Mouse (Mus musculus): ENCODE results near the gene Smarcd3. TPM values are rescaled to one million over a fixed set of nuclear protein-coding genes. Genes with fewer than 3 reads are reported as not detected.

Gene Smarcd3
- 100 to 1,000 TPM in 1 of 2 experiments, 10 to 100 TPM in 1; 45.0 to 101 TPM for polyA plus RNA-seq (2012; fragmentation: generic; extraction: Trizol)

GRCm38 (mm10) chr5:24623986-24624821 lies at the start of gene Smarcd3:
Smarcd3 (minus strand) TSS chr5:24624411.

DNA sequence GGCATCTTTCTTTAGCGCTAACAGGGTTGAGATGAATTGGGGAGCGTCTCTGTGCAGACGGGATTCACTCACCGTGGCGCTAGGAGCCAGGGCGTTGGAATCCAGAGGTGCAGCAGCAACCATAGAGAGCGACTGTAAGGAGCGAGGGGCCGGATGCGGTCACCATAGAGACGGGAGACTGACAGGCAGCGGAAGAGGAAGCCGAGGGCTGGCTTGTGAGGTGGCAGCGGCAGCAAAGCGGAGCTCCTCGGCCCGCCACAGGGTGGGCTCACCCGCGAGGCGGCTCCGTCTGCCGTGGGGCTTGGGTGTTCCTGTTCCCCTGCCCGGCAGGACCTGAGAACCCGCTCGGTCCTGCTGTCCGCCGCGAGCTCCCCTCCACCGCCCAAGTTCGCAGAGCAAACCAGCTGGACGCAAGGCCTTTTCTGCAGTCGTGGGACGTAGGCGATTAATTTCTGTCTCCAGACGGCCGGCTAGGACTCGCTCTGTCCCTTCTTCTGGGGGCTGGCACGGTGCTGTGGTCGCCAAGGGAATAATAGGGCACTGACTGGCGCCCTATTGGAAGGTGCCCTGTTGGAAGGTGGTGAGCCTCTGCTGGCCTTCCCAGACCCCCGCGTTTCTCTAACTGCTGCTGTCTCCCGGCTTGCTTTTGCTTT lies 37.5 kb downstream of the Smarcd3 start, which contains the start of gene Chpf2:
Gene Chpf2, plus strand, starts transcription at position 195 of the 653 bp plus-strand sequence.

GRCm38 (mm10) chr5:24577183-24577929 lies 46.9 kb downstream of the Smarcd3 start, which contains the start of gene Abcf2:
Abcf2 (minus strand) TSS chr5:24577467.

DNA sequence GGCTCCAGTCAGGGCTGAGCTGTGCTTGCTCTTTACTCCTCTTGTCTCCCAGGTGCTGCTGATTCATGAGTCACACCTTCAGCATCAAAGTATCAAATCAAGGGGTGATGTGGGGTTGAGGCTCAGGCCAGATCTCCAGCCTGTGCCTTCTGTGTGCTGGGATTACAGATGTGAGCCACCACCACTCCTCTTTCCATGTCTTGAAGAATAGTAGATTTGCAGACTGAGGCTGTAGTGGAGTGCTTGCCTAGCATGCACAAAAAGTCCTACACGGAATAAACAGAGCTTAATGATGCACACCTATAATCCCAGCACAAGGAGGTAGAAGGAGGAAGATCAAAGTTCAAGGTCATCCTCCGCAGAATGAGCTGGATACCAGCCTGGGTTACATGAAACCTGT lies 67.5 kb downstream of the Smarcd3 start, which contains the start of gene 4931409K22Rik:
Gene 4931409K22Rik, minus strand, starts transcription at position 101 of the 400 bp plus-strand sequence.

Other genes starting within 250 kb of the Smarcd3 start
- gene Atg9b, start 232.3 kb downstream of the Smarcd3 start, polyA plus RNA-seq (2012; fragmentation: generic; extraction: Trizol): under 1 TPM; 0.05 to 0.07 TPM
- gene Abcb8, start 230.7 kb downstream of the Smarcd3 start, polyA plus RNA-seq (2012; fragmentation: generic; extraction: Trizol): 10 to 100 TPM; 37.0 to 55.6 TPM
- under 1 TPM; 0.05 to 0.72 TPM for gene Asic3, start 211.0 kb downstream of the Smarcd3 start, polyA plus RNA-seq (2012; fragmentation: generic; extraction: Trizol)
- 10 to 100 TPM; 35.5 to 47.7 TPM for gene Cdk5, start 200.9 kb downstream of the Smarcd3 start, polyA plus RNA-seq (2012; fragmentation: generic; extraction: Trizol)
- 10 to 100 TPM; 42.0 to 81.7 TPM for gene Slc4a2, start 200.6 kb downstream of the Smarcd3 start, polyA plus RNA-seq (2012; fragmentation: generic; extraction: Trizol)
- gene Fastk, start 179.1 kb downstream of the Smarcd3 start, polyA plus RNA-seq (2012; fragmentation: generic; extraction: Trizol): 10 to 100 TPM; 71.2 to 86.2 TPM
- gene Tmub1, start 176.6 kb downstream of the Smarcd3 start, polyA plus RNA-seq (2012; fragmentation: generic; extraction: Trizol): 10 to 100 TPM; 15.6 to 24.7 TPM
- gene Agap3, start 172.2 kb downstream of the Smarcd3 start, polyA plus RNA-seq (2012; fragmentation: generic; extraction: Trizol): 10 to 100 TPM; 87.5 to 91.0 TPM
- under 1 TPM; 0.01 to 0.08 TPM for gene Gbx1, start 97.2 kb downstream of the Smarcd3 start, polyA plus RNA-seq (2012; fragmentation: generic; extraction: Trizol)
- under 1 TPM in 1 of 2 experiments, not detected in 1; 0.12 TPM for gene Asb10, start 83.4 kb downstream of the Smarcd3 start, polyA plus RNA-seq (2012; fragmentation: generic; extraction: Trizol)
- gene 4931409K22Rik, start 67.6 kb downstream of the Smarcd3 start, polyA plus RNA-seq (2012; fragmentation: generic; extraction: Trizol): under 1 TPM in 1 of 2 experiments, not detected in 1; 0.02 TPM
- 10 to 100 TPM; 45.7 to 72.5 TPM for gene Abcf2, start 46.9 kb downstream of the Smarcd3 start, polyA plus RNA-seq (2012; fragmentation: generic; extraction: Trizol)
- gene Chpf2, start 37.7 kb downstream of the Smarcd3 start, polyA plus RNA-seq (2012; fragmentation: generic; extraction: Trizol): 10 to 100 TPM; 13.6 to 31.3 TPM
- 10 to 100 TPM in 1 of 2 experiments, 1 to 10 TPM in 1; 6.4 to 56.8 TPM for gene Nub1, start 61.1 kb upstream of the Smarcd3 start, polyA plus RNA-seq (2012; fragmentation: generic; extraction: Trizol)
- under 1 TPM in 1 of 2 experiments, not detected in 1; 0.38 TPM for gene Wdr86, start 106.3 kb upstream of the Smarcd3 start, polyA plus RNA-seq (2012; fragmentation: generic; extraction: Trizol)
- 1 to 10 TPM in 1 of 2 experiments, under 1 TPM in 1; 0.94 to 4.4 TPM for gene Crygn, start 133.6 kb upstream of the Smarcd3 start, polyA plus RNA-seq (2012; fragmentation: generic; extraction: Trizol)
- gene Rheb, start 218.2 kb upstream of the Smarcd3 start, polyA plus RNA-seq (2012; fragmentation: generic; extraction: Trizol): 10 to 100 TPM in 1 of 2 experiments, 1 to 10 TPM in 1; 4.5 to 30.3 TPM